Mouse (Mus musculus) spleen, adult 2 months (tissue): ENCODE data around the gene Tspan15.
A peak's percentile ranks its signal among the peaks of the same experiment; 100 is the strongest.

Experiments used
- CTCF ChIP-seq: fragments of 200-500 bp; IDR thresholded peaks from 2 replicates; pipeline ENCODE4 v1.5.1; 2011; ENCODE audit warnings: mild to moderate bottlenecking, inconsistent platforms; ENCODE audit not compliant: insufficient read depth, insufficient read length, insufficient replicate concordance; ENCODE audit errors: extremely low read depth
- POLR2A ChIP-seq: fragments of 200-500 bp; IDR thresholded peaks from 2 replicates; pipeline ENCODE4 v1.6.1; 2011; ENCODE audit warnings: low read depth, low read length, inconsistent platforms

- TF ChIP-seq CTCF (peak; percentile 90), POLR2A (no peak)
Measured at GRCm38 (mm10) chr10:62186882-62187281, 44.2 kb downstream of the Tspan15 start.
